22 mouse cellular contexts compared by ENCODE assay signal in genomic region chr14:49307842-49308241, GRCm38 (mm10).
DNase-seq lines count a peak whose midpoint lies in the region; ATAC-seq lines count a peak whose summit lies in the region.
"Had no signal": no experiment of that assay in that cellular context is flagged by ENCODE, and none has a peak within 500 bp of the region (broad histone marks: within the 10 kb centered on the region; RNA-seq: fewer than 3 reads in every experiment).

No protein-coding gene starts in this region.

- no peaks in the 10 kb centered on the region for H3K9me3 ChIP-seq in hindbrain, embryonic 16.5 days (ENCODE audit: control insufficient read depth, low read length)
- H3K9me3 ChIP-seq: embryonic facial prominence, embryonic 12.5 days; forebrain, embryonic 13.5 days; G1E; heart, embryonic 13.5 days had no signal

- no peak overlapping the region for H3K4me3 ChIP-seq in hindbrain, embryonic 16.5 days (ENCODE audit: low read length)
- H3K4me3 ChIP-seq: embryonic facial prominence, embryonic 12.5 days; forebrain, embryonic 13.5 days; gastrocnemius, adult 2 months; heart, embryonic 13.5 days had no signal

- no peak overlapping the region for H3K9ac ChIP-seq in hindbrain, embryonic 16.5 days (ENCODE audit: low read depth, low read length)
- H3K9ac ChIP-seq: embryonic facial prominence, embryonic 12.5 days; forebrain, embryonic 13.5 days; forebrain, postnatal 0 days; heart, embryonic 13.5 days had no signal

- H3K36me3 ChIP-seq in hindbrain, embryonic 16.5 days (ENCODE audit: control insufficient read depth, insufficient read depth, low read length) = no peaks in the 10 kb centered on the region
- H3K36me3 ChIP-seq: embryonic facial prominence, embryonic 12.5 days; G1E; heart, embryonic 13.5 days had no signal

- no peaks in the 10 kb centered on the region for H3K4me1 ChIP-seq in hindbrain, embryonic 16.5 days (ENCODE audit: control insufficient read depth, insufficient read depth, low read depth, low read length)
- H3K4me1 ChIP-seq: embryonic facial prominence, embryonic 12.5 days had no signal

- no peak for ATAC-seq in hindbrain, embryonic 16.5 days
- ATAC-seq: forebrain, embryonic 13.5 days; forebrain, postnatal 0 days; hindbrain, postnatal 0 days had no signal

- H3K27ac ChIP-seq in hindbrain, embryonic 16.5 days (ENCODE audit: low read depth, low read length) = no peak overlapping the region
- H3K27ac ChIP-seq: embryonic facial prominence, embryonic 12.5 days; forebrain, embryonic 13.5 days; gastrocnemius, adult 2 months; heart, embryonic 13.5 days; hindbrain, postnatal 0 days had no signal

- no peak overlapping the region for H3K4me2 ChIP-seq in hindbrain, embryonic 16.5 days (ENCODE audit: low read length)
- H3K4me2 ChIP-seq: embryonic facial prominence, embryonic 12.5 days; forebrain, embryonic 13.5 days; heart, embryonic 13.5 days had no signal

- 88% methylated on average over 3 of the region's 3 CpGs for WGBS in hindbrain, embryonic 16.5 days

- peak; percentile 71 for DNase-seq in brain, adult 2 months (ENCODE audit: low read depth, low spot score)
- DNase-seq in cerebellum, adult 18-20 months = peak; percentile 19 to 39
- peak; percentile 45 for DNase-seq in cerebellum, adult 9-11 months
- peak; percentile 83 for DNase-seq in fat pad, adult 2 months (ENCODE audit: extremely low read depth, low read depth, low spot score)
- DNase-seq in spleen, postnatal 14 days (ENCODE audit: low spot score in 2 of 2) = no peak
- no peak for DNase-seq in layer of hippocampus, adult 18-20 months (ENCODE audit: low spot score in 2 of 2)
- DNase-seq: adrenal gland, adult 8-10 months; adrenal gland, postnatal 36 days; embryo, embryonic 11 days; forebrain, postnatal 0 days; gastrocnemius, adult 2 months; gastrocnemius, postnatal 25 days; heart, adult 11 months; heart, postnatal 36 days; kidney, adult 11 months; kidney, adult 9 months had no signal

- H3K27me3 ChIP-seq in hindbrain, embryonic 16.5 days (replicated peaks; ENCODE audit: control insufficient read depth, insufficient read depth, low read length) = no peaks in the 10 kb centered on the region
- H3K27me3 ChIP-seq: embryonic facial prominence, embryonic 12.5 days; forebrain, embryonic 13.5 days; heart, embryonic 13.5 days had no signal

Comparison
In these comparisons a context has a peak if more than half of its experiments do, and no peak if none do; other contexts are left out.
1. DNase-seq: peak in brain, adult 2 months (single experiment), cerebellum, adult 18-20 months (2 of 2), cerebellum, adult 9-11 months (single experiment) and fat pad, adult 2 months (single experiment); none in spleen, postnatal 14 days (0 of 2) and layer of hippocampus, adult 18-20 months (0 of 2).